Mouse (Mus musculus): ENCODE measurements at regions not wholly inside any gene's neighbourhood (a gene's known extent, or its start where the extent isn't known, plus 50 kb on each side); places are given as distances from the start of the nearest gene placed in this dataset.

GRCm38 (mm10) chr9:94378835-94379234, 159.0 kb downstream of the 1190002N15Rik start:
- TF ChIP-seq CTCF (conservative IDR thresholded peaks at IDR 0.05; ENCODE audit: insufficient read depth, insufficient read length, low read depth, low read length) (no peak), POLR2A (IDR thresholded peaks at IDR 0.05; ENCODE audit: low read depth, low read length) (no peak)

All from kidney, adult 2 months (tissue).